Mouse (Mus musculus): ENCODE data around the gene Fgl2. TPM values are rescaled to one million over a fixed set of nuclear protein-coding genes. Genes with fewer than 3 reads are reported as not detected.
A peak's percentile ranks its signal among the peaks of the same experiment; 100 is the strongest.

Fgl2 gene
- polyA plus RNA-seq, 1 experiment from 2014 or later: 5.1 TPM

GRCm38 (mm10) chr5:21358648-21359047 lies 13.8 kb upstream of the Fgl2 start:
- H3K9me3 ChIP-seq (ENCODE audit: control insufficient read depth, low read length): no peaks in the 10 kb centered on the region
- ATAC-seq (ENCODE audit: low read depth): no peak
- H3K4me3 ChIP-seq (ENCODE audit: low read depth, low read length): no peak overlapping the region
- H3K27me3 ChIP-seq (ENCODE audit: control insufficient read depth, insufficient read depth, low read length): no peaks in the 10 kb centered on the region
- no peaks in the 10 kb centered on the region for H3K4me1 ChIP-seq (ENCODE audit: control insufficient read depth, insufficient read depth, low read length)
- no peak overlapping the region for H3K27ac ChIP-seq (ENCODE audit: low read depth, low read length)
- H3K9ac ChIP-seq (replicated peaks; ENCODE audit: low read depth, low read length): no peak overlapping the region
- H3K36me3 ChIP-seq (ENCODE audit: control insufficient read depth, insufficient read depth, low read length): no peaks in the 10 kb centered on the region
- no peak overlapping the region for H3K4me2 ChIP-seq (ENCODE audit: low read depth, low read length)
- 78% methylated on average over 3 of the region's 3 CpGs for WGBS

GRCm38 (mm10) chr5:21363343-21363742 lies 9.1 kb upstream of the Fgl2 start:
- no peaks in the 10 kb centered on the region for H3K27me3 ChIP-seq (ENCODE audit: control insufficient read depth, insufficient read depth, low read length)
- H3K9ac ChIP-seq (replicated peaks; ENCODE audit: low read depth, low read length): no peak overlapping the region
- H3K9me3 ChIP-seq (ENCODE audit: control insufficient read depth, low read length): no peaks in the 10 kb centered on the region
- no peaks in the 10 kb centered on the region for H3K4me1 ChIP-seq (ENCODE audit: control insufficient read depth, insufficient read depth, low read length)
- ATAC-seq (ENCODE audit: low read depth): no peak
- H3K4me2 ChIP-seq (ENCODE audit: low read depth, low read length): no peak overlapping the region
- WGBS: 86% methylated on average over 3 of the region's 3 CpGs
- no peaks in the 10 kb centered on the region for H3K36me3 ChIP-seq (ENCODE audit: control insufficient read depth, insufficient read depth, low read length)
- H3K27ac ChIP-seq (ENCODE audit: low read depth, low read length): no peak overlapping the region
- H3K4me3 ChIP-seq (ENCODE audit: low read depth, low read length): no peak overlapping the region

- H3K9me3 ChIP-seq (ENCODE audit: control insufficient read depth, low read length): no peaks in the 10 kb centered on the region
- WGBS: 75% methylated on average over 4 of the region's 4 CpGs
- no peak overlapping the region for H3K4me2 ChIP-seq (ENCODE audit: low read depth, low read length)
- ATAC-seq (ENCODE audit: low read depth): no peak
- no peaks in the 10 kb centered on the region for H3K36me3 ChIP-seq (ENCODE audit: control insufficient read depth, insufficient read depth, low read length)
- no peak overlapping the region for H3K4me3 ChIP-seq (ENCODE audit: low read depth, low read length)
- H3K4me1 ChIP-seq (ENCODE audit: control insufficient read depth, insufficient read depth, low read length): no peaks in the 10 kb centered on the region
- H3K27me3 ChIP-seq (ENCODE audit: control insufficient read depth, insufficient read depth, low read length): no peaks in the 10 kb centered on the region
- H3K27ac ChIP-seq (ENCODE audit: low read depth, low read length): no peak overlapping the region
- H3K9ac ChIP-seq (replicated peaks; ENCODE audit: low read depth, low read length): no peak overlapping the region
Observed at GRCm38 (mm10) chr5:21366338-21367053, 5.9 kb upstream of the Fgl2 start.

GRCm38 (mm10) chr5:21367514-21367913 lies 4.9 kb upstream of the Fgl2 start:
- Histone ChIP-seq H3K9me3 (ENCODE audit: control insufficient read depth, low read length) (no peaks in the 10 kb centered on the region), H3K27me3 (ENCODE audit: control insufficient read depth, insufficient read depth, low read length) (no peaks in the 10 kb centered on the region), H3K4me1 (ENCODE audit: control insufficient read depth, insufficient read depth, low read length) (no peaks in the 10 kb centered on the region), H3K4me2 (ENCODE audit: low read depth, low read length) (no peak overlapping the region), H3K9ac (replicated peaks; ENCODE audit: low read depth, low read length) (no peak overlapping the region), H3K4me3 (ENCODE audit: low read depth, low read length) (no peak overlapping the region), H3K36me3 (ENCODE audit: control insufficient read depth, insufficient read depth, low read length) (no peaks in the 10 kb centered on the region), H3K27ac (ENCODE audit: low read depth, low read length) (no peak overlapping the region)
- no peak for ATAC-seq (ENCODE audit: low read depth)
- 33% methylated on average over 2 of the region's 2 CpGs for WGBS

GRCm38 (mm10) chr5:21370218-21370947 lies 2.1 kb upstream of the Fgl2 start:
- Histone ChIP-seq H3K9ac (replicated peaks; ENCODE audit: low read depth, low read length) (no peak overlapping the region), H3K4me3 (ENCODE audit: low read depth, low read length) (no peak overlapping the region), H3K4me1 (ENCODE audit: control insufficient read depth, insufficient read depth, low read length) (no peaks in the 10 kb centered on the region), H3K27ac (ENCODE audit: low read depth, low read length) (no peak overlapping the region), H3K36me3 (ENCODE audit: control insufficient read depth, insufficient read depth, low read length) (no peaks in the 10 kb centered on the region), H3K4me2 (ENCODE audit: low read depth, low read length) (no peak overlapping the region), H3K27me3 (ENCODE audit: control insufficient read depth, insufficient read depth, low read length) (no peaks in the 10 kb centered on the region; the same call in 1 of the 2 replicates), H3K9me3 (ENCODE audit: control insufficient read depth, low read length) (no peaks in the 10 kb centered on the region)
- no peak for ATAC-seq (ENCODE audit: low read depth)
- 92% methylated on average over 5 of the region's 5 CpGs for WGBS

- WGBS: 28% methylated on average over 5 of the region's 5 CpGs
- no peak overlapping the region for H3K27ac ChIP-seq (ENCODE audit: low read depth, low read length)
- peak; percentile 56; the same call in 1 of the 2 replicates for ATAC-seq (ENCODE audit: low read depth)
Observed at GRCm38 (mm10) chr5:21371920-21372319, 522 bp upstream of the Fgl2 start.

GRCm38 (mm10) chr5:21373180-21373518 lies 707 bp downstream of the Fgl2 start:
- H3K4me1 ChIP-seq (ENCODE audit: control insufficient read depth, insufficient read depth, low read length): no peaks in the 10 kb centered on the region
- no peaks in the 10 kb centered on the region for H3K9me3 ChIP-seq (ENCODE audit: control insufficient read depth, low read length)
- no peaks in the 10 kb centered on the region; the same call in 1 of the 2 replicates for H3K27me3 ChIP-seq (ENCODE audit: control insufficient read depth, insufficient read depth, low read length)
- H3K9ac ChIP-seq (replicated peaks; ENCODE audit: low read depth, low read length): peak overlapping the region; percentile 64
- WGBS: 68% methylated on average over 7 of the region's 7 CpGs
- peak overlapping the region; percentile 89 for H3K4me2 ChIP-seq (ENCODE audit: low read depth, low read length)
- H3K36me3 ChIP-seq (ENCODE audit: control insufficient read depth, insufficient read depth, low read length): no peaks in the 10 kb centered on the region
- ATAC-seq (ENCODE audit: low read depth): no peak
- no peak overlapping the region for H3K27ac ChIP-seq (ENCODE audit: low read depth, low read length)
- H3K4me3 ChIP-seq (ENCODE audit: low read depth, low read length): peak overlapping the region; percentile 41

More at GRCm38 (mm10) chr5:21371920-21372319, 522 bp upstream of the Fgl2 start:
- Histone ChIP-seq H3K4me2 (ENCODE audit: low read depth, low read length) (peak overlapping the region; percentile 89), H3K27me3 (ENCODE audit: control insufficient read depth, insufficient read depth, low read length) (no peaks in the 10 kb centered on the region; the same call in 1 of the 2 replicates), H3K36me3 (ENCODE audit: control insufficient read depth, insufficient read depth, low read length) (no peaks in the 10 kb centered on the region), H3K9ac (replicated peaks; ENCODE audit: low read depth, low read length) (peak overlapping the region; percentile 64; the same call in 1 of the 2 replicates), H3K4me3 (ENCODE audit: low read depth, low read length) (peak overlapping the region; percentile 41), H3K9me3 (ENCODE audit: control insufficient read depth, low read length) (no peaks in the 10 kb centered on the region), H3K4me1 (ENCODE audit: control insufficient read depth, insufficient read depth, low read length) (no peaks in the 10 kb centered on the region)

GRCm38 (mm10) chr5:21376935-21377334 lies 4.5 kb downstream of the Fgl2 start:
- Histone ChIP-seq H3K27ac (ENCODE audit: low read depth, low read length) (no peak overlapping the region), H3K4me1 (ENCODE audit: control insufficient read depth, insufficient read depth, low read length) (no peaks in the 10 kb centered on the region), H3K9ac (replicated peaks; ENCODE audit: low read depth, low read length) (no peak overlapping the region), H3K4me2 (ENCODE audit: low read depth, low read length) (no peak overlapping the region), H3K27me3 (ENCODE audit: control insufficient read depth, insufficient read depth, low read length) (no peaks in the 10 kb centered on the region; the same call in 1 of the 2 replicates), H3K36me3 (ENCODE audit: control insufficient read depth, insufficient read depth, low read length) (no peaks in the 10 kb centered on the region), H3K4me3 (ENCODE audit: low read depth, low read length) (no peak overlapping the region), H3K9me3 (ENCODE audit: control insufficient read depth, low read length) (no peaks in the 10 kb centered on the region)
- no peak for ATAC-seq (ENCODE audit: low read depth)
- WGBS: 83% methylated on average over 4 of the region's 4 CpGs

GRCm38 (mm10) chr5:21378397-21378796 lies 6.0 kb downstream of the Fgl2 start:
- ATAC-seq (ENCODE audit: low read depth): no peak
- Histone ChIP-seq H3K4me3 (ENCODE audit: low read depth, low read length) (no peak overlapping the region), H3K27ac (ENCODE audit: low read depth, low read length) (no peak overlapping the region), H3K9ac (replicated peaks; ENCODE audit: low read depth, low read length) (no peak overlapping the region), H3K27me3 (ENCODE audit: control insufficient read depth, insufficient read depth, low read length) (no peaks in the 10 kb centered on the region), H3K9me3 (ENCODE audit: control insufficient read depth, low read length) (no peaks in the 10 kb centered on the region), H3K4me2 (ENCODE audit: low read depth, low read length) (no peak overlapping the region), H3K36me3 (ENCODE audit: control insufficient read depth, insufficient read depth, low read length) (no peaks in the 10 kb centered on the region), H3K4me1 (ENCODE audit: control insufficient read depth, insufficient read depth, low read length) (no peaks in the 10 kb centered on the region)
- 81% methylated on average over 2 of the region's 2 CpGs for WGBS
